Mouse (Mus musculus): ENCODE measurements around the gene Fdxr.
A peak's percentile ranks its signal among the peaks of the same experiment; 100 is the strongest.

Fdxr gene

DNA sequence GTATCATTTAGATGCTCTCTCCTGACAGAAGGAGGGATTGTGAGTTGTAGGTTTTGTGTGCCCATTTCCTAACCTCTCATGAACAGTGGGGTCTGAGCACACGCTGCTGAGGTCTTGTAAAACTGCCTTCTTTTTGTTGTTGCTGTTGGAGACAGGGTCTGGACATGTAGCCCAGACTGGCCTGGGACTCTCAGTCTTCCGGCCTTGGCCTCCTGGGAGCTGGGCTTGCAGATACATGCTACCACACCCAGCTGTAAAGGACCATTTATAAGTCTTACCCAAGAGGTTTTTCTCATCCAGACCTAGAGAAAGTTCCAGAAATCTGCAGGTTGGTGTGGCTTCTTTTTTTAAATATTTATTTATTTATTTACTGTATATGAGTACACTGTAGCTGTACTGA lies 11.5 kb upstream of the Fdxr start:
- DNase-seq, result no peak

DNA sequence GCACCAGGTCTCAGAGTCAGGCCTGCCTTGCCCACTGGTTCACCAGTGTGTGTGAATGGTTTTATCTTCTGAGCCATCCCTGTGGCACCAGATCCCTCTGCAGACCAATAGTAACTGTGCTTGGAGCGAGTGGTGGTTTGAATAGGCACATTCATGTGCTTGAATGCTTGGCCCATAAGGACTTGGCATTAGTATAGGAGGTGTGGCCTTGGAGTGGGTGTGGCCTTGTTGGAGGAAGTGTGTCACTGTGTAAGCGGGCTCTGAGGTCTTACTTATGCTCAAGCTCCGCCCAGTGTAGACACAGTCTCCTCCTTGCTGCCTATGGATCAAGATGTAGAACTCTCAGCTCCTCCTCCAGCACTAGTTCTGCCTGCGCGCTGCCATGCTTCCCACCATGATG lies 10.5 kb upstream of the Fdxr start:
- DNase-seq, result peak; percentile 33

DNA sequence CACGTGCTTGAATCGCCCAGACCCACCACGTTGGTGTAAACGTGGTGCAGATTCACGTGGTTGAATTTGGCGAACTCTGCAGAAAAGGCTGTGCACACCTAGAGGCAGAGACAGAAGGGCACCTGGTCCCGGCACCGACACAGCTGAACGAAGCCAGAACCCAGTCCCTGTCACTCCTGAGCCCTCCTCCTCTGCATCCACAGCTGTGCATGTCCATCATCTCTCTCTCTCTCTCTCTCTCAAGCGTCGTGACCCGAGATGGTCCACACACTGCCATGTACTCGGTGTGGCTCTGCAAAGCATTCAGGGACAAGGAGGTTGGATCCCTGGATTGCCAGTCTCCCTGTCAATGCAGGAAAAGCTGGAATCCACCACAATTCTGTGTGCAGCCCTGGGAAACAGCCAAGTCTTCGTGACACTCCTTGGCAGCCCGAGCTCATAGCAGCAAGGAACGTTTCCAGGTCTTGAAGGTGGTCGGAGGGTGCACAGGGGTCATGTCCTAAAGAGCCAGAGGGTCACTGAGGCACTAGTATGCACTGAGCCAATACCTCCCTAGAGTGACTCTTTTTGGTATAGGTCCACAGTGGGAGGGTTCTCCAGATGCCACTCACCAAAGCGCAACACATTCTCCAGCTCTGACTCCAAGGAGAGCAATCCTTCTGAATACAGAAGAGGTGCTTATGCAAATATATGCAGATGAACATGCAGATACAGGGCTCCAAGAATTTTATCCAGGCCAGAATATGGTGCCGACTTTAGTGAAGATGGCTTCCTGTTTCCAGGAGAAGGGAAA lies 9.5 kb upstream of the Fdxr start:
- no peak for DNase-seq

DNA sequence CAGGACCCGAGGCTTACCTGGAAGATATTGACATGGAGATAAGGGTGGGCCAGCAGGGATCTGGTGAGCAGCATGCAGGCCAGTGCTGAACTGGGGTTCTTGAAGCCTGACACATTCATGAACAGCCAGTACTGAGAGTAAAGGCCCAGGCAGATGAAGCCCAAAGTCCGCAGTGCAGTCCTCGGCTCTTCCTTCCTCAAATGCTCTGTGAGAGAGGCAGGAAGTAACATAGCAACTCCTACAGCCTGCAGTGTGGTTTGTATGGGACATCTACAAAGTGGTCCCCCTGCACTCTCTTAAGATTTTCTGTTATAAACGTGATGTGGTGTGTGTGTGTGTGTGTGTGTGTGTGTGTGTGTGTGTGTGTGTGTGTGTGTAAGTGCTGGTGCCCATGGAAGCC lies 8.4 kb upstream of the Fdxr start:
- DNase-seq, result no peak

DNA sequence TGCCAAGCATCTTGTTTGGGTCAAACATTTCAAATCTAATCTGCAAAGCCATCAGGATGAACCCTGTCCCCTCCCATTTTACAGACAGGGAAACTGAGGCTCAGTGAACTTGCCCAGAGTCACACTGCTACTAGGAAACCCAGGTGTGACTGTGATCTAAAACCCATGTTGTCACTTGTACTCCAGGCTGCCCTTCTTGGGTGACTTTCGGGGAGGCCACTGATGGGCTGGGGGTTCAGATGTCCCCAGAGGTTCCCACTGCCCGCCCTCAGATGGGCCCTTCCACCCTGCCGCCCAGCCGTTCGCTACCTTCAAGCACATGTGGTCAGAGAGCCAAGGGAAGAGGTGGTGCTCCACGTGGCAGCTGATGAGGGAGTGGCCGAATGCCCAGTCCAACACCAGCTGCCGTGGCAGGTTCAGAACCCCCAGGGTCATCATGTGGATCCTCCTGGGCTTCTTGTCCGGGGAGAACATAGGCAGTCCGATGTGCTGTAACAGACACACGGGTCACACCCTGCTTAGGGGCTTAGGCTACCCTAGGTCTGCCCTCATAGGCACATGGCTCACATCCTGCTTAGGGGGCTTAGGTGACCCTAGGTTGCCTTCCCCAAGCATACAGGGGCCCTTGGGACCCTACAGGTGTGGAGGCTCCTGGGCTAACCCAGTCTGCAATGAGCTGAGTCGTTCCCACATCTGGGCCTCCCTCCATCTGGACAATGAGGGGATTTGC lies 7.2 kb upstream of the Fdxr start:
- no peak for DNase-seq

DNA sequence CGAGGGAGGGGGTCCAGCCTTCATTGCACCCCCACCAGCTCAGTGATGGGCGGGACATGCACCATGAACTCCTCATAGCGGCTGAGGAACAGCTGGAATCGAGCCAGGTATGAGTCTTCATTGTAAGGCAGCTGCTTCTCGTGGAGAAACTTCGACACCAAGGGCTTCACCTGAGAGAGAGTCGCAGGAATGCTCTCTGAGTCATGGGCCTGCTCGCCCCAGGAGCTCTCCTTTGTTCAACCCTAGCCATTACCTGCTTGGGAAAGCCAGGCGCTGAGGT lies 6.6 kb upstream of the Fdxr start:
- DNase-seq, result no peak

DNA sequence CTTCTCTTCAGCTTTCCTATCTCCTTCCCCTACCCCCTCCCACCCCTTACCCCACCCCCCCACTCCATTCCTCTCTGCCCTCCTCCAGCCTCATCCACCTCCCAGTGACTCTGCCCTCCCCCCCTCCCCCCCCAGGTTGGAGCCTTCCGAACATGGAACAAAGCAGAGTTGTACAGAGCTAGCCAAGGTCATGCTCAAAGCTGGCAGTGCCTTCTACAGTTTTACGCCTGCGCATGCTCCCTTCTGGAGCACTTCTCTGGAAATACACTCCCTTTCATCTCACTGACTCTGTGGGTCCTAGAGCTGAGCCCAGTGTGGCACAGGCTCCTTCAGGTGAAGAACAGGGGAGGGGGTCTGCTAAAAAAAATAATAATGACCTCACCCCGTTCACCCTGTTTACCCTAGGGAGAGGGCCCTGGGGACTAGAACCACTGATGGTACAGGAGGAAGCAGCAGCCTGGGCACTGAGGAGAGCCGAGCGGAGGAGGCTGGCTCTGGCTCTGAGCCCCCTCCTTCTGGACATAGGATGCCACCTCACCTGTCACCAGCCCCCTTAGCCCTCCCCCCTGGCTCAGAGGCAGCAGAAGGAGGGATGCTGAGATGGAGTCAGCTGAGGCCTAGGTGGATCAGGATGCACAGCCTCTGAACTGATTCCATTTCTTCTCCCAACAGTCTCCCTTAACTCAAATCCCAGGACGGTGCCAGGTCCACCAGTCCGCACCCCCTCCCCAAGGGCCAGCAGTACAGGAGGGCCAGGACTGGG lies 6.1 kb upstream of the Fdxr start:
- no peak for DNase-seq

DNA sequence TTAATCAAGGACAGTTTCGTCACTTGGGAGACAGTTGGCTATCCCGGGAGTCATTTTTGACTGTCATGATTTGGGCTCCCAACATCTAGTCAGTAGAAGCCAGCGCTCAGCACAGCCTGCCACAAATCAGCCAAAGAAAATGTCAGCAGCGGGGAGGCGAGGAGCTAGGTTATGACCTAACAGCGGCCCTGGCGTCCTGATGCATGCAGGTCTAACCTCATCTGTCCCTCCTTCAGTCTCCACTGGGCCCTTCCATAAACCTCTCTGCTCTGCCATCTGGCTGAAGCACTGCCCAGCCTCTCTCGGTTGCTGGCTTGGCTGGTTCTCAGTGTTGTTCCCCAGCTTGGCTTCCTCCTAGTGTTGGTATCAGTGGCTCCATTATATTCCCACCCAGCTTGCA lies 5.4 kb upstream of the Fdxr start:
- no peak for DNase-seq

DNA sequence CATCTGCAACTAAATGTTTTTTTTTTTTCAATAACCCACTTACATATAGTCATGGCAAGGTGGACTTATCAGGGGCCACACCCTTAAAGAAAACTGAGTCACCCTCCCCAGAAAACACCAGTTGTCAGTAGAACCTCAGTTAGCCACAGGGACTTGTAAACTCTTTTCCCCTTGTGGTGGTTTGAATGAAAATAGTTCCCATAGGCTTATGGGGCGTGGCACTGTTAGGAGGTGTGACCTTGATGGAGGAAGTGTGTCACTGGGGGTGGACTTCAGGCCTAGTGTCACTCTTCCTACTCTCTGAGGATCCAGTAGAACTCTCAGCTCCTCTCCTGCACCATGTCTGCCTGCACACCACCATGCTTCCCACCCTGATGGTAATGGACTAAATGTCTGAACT lies 2.9 kb upstream of the Fdxr start:
- DNase-seq, result no peak

DNA sequence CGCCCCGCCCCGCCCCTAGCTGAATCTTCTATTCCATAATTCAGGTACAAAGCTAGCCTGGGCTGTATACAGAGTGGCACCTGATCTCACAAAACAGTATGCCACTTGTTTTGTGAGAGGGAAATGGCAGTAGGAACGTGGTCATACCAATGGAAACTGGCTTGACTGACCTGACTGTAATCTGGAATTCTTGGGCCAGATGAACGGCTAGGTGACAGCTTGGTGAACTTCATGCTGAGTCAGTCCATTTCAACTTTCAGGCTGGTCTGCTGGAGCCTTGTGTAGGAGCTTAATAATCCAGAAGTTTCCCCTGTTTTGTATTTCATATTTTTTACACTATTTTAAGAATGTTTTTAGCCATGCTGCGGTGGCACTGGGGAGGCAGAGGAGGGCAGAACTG lies 1.3 kb upstream of the Fdxr start:
- no peak for DNase-seq

DNA sequence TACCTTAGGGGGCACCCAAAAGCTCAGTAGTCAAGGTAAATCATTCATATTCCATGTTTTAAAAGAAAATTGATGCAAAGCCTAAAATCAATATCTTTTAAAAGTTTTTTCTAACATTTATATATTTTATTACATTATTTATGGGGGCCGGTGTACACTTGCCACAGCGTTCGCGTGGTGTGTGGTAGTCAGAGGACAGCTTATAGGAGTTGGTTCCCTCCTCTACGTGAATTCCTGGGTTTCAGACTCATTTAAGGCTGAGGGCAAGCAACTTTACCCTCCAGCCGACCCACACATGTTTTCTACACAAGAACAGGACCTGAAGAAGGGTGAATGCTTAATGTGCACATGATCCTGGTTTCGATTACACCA lies 740 bp upstream of the Fdxr start:
- no peak for DNase-seq

DNA sequence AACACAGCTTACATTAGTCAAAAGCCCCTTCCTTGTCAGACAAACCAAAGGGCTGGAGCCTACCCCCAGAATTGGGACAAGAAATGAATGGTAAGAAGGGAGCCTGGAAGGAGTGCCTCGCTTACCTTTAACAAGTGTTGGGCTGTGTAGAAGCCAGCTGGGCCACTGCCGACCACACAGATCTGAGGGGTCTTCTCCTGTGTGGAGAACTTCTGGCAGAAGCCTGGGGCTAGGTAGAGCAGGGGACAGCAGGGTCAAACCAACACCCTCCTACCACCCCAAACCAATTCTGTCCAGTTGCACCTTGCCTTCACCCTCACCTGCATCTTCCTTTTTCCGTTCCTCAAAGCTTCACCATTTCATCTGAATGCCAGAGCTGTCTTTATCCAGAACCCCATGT lies 896 bp downstream of the Fdxr start:
- DNase-seq, result no peak

DNA sequence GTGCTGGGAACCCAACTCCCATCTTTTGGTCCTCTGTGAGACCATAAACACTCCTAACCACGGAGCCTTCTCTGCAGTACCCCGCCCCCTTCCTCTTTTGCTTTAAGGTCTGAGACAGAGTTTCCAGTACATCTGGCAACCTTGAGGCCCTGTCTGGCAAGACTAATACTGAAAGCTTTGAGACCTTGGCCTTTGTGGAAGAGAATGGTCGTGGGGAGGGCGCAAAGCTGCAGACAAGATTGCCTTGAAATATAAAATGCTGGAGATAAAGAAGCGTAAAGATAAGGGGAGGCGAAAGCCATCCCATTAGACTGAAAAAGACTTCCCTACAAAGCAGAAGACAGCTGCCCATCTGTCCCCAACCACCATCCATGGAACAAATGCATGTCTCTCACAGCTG lies 1.3 kb downstream of the Fdxr start:
- DNase-seq, result no peak

DNA sequence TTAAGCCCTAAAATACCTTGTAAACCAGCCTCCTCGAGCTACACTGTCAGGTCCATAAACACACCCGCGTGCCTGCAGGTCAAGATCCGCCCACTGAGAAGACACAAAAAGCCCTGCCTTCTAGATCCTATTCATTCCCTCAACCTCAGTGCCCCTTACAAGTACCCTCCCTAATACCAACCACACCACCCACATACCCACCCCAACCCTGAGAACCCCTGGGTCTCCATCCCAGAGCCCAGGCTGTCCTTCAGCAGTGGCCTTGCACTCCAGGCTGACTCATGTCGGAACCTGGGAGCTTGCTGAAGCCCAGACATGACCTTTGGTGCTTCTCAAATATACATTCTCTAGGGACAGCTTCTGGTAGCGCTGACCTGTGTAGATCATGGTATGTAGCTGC lies 2.1 kb downstream of the Fdxr start:
- DNase-seq, result no peak

DNA sequence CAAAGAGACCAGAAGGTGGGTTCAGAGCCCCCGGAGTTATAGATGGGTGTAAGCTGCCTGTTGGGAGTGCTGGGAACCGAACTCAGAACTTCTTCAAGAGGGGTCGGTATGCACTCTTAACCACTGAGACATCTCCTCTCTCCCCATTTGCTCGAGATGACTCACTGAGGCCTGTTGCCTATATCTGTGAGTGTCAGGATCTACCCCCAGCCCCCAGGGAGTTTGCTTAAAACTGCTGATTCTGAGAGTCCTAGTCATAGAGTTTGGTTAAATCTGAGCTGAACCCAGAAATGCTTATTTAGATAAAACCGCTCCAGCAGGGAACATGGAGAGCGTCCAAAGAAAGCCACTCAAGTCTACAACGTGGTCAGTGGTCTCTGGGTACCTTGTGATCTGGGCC lies 2.7 kb downstream of the Fdxr start:
- no peak for DNase-seq

DNA sequence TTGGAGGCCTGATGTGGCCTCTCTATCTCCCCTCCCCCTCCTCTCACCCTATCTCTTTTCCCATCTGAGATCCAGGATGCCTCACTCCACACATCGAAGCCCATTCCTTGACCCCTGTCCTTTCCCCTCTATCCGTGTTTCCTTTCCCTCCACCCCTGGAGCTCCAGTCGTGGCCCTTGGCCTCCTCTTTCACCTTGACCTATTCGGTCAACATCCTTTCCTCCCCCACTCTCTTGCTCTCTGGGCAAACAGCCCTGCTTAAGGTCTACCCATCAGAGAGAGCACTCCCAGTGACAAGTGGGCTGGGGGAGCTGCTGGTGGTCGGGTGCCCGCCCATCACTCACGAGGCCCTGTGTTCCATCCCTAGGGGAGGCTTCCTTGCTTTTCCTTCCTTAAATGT lies 3.1 kb downstream of the Fdxr start:
- DNase-seq, result no peak

DNA sequence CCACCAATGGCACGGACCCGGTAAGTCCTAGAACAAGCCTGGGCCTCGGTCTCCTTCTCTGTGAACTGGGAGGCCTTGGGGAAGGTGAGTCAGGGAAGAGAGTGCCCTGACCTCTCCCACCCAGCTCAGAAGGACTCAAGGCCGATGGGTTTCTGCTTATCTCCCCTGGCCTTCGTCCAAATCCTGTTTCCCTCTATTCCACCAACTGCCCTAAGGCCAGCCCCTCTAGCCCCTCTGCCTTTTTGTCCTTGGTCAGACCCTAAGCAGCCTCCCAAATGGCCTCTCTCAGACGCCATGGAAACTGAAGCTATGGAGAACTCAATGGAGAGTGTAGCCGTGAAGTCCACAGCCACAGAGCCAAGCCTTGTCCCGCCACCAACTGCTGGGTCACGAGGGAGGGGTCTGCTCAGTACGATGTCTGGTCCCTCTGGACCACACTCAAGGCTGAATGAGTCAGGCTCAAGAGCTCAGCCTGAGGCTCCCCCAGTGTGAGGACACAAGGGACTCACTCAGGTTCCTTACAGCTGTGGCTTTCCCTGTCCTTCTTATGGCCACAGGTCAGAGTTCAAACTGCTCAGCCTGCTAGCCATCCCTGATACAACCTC lies 3.9 kb downstream of the Fdxr start:
- DNase-seq, result no peak

DNA sequence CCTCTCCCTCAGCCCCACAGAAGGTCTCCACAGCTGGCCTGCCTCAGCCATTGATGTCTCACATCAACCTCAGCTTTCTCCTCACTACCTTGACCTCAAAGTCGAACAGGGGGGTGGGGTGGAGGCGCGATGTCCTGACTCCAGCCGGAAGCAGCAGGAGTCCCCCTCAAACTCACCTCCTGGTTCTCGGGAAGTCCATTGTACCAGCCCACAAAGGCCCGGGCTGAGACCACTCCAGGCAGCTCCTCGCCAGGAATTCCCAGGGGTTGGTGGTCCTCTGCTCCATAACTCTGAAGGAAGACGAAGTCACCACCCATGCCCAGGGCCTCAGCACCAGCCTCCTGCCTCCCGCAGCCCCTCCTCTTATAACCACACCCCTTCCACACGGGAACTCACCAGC lies 5.4 kb downstream of the Fdxr start:
- no peak for DNase-seq

DNA sequence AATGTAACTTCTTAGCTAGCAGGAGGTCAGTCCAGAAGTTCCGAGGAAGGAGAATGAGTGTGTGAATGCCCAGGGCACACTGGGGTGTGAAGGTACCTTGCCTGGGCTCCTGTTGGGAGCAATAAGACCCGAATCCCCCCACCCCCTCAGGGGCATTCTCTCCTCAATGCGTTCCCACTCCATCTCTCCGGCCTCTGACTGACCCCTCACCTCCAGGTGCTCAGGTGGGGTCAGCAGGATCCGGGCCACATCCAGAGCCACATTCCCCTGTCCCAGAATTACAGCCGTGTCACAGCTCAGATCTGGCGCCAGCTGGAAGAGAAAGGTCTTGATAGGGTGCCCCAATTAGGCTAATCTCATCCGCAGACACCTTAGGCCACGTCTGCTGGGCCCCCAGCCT lies 5.8 kb downstream of the Fdxr start:
- DNase-seq, result no peak

DNA sequence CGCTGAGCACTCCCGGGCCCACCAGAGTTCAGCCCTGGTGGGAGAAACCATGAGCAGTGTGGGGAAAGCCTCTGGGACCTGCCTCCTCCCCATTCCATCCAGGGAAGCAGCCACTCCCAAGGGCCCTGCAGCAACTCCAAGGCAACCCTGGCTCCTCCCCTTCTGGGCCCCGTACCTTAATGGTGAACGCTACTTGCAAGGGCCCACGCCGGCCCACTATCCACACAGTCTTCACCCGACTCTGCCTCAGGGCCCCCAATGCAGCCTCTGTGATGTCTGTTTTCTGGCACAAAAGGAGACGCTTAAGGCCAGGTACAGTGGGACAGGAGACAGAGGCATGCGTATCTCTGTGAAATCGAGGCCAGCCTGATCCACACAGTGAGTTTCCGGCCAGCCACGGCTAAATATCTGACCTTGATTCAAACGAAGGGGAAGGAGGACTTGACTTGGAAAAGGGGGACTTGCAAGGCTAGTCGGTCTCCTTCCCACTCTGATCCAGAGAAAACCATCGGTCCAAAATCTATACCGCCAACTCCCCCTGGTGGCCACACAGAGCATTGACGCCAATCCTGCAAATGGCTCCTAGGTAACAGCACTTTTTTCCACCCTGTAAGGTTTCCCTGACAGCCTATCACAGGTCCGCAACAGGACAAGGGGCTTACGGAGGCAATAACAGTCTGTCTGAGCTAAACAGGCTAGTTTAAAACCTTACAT lies 6.5 kb downstream of the Fdxr start:
- DNase-seq, result peak; percentile 85

DNA sequence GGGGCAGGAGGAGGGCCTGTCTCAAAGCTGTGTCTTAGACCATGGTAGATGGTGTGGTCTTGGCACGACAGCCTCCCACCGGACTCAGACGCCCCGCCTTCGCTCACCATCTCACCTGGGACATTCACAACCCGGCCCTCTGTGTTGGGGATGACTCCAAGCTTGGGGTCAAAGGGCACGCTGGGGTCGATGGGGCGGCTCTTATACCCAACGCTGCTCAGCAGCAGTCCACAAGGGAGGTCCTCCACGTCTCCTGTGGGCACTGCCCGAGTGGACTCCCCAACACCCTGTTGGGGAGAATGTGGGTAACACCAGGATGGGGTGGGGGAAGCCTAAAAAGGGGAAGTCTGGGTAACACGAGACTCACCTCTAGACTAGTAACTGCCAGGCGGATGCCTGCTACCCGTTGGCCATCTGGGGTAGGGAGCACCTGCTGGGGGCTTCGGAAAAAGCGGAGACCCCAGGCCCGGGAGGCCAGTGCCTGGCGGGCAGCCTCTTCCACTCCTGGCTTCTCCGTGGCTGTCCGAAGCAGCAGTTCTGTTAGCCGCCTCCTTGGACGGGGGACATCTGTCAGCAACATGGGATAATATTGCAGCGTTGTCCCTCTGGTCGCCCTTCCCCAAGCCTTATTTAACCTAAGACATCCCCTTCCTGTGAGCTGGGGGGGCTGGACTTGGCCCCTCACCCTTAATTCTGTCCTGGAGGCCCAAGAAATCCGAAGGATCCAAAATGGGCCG lies 7.4 kb downstream of the Fdxr start:
- no peak for DNase-seq

DNA sequence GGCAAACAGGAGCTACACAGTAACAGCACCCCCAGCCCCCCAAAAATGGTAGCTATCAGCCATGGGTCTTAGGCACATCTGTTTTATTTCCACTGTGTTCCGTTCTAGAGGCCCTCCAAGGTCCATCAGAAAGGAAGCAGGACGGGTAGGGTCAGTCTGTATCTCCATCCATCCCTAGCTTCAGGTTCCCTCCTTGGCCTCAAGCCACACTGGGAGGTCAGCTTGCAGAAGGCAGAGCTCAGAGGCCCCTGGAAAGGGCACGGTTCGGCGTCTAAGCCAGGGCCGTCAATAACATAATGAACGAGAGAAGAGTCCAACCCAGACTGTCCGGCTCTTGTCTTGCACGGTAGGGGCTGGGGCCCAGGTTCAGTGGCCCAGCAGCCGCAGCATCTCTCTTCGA lies 8.9 kb downstream of the Fdxr start:
- DNase-seq, result no peak
